Mouse (Mus musculus) liver, embryonic 14.5 days (tissue): Measurements from ENCODE around the gene Gm21987.

Experiments used
- CTCF ChIP-seq: IDR thresholded peaks from 2 replicates; pipeline ENCODE4 v1.5.1; 2016; ENCODE audit warnings: antibody characterized with exemption, low read depth, control low read depth
- EP300 ChIP-seq: IDR thresholded peaks from 2 replicates; pipeline ENCODE4 v1.6.1; 2016; ENCODE audit warnings: antibody characterized with exemption, low read depth

- TF ChIP-seq CTCF (no peak), EP300 (no peak)
Measured at GRCm38 (mm10) chr16:38359241-38359640, 12.4 kb downstream of the Gm21987 start.
